Mouse (Mus musculus): Measurements from ENCODE around the gene Ahcyl2.
"Not testable (repeated sequence)": the region's sequence is repeated elsewhere in the genome, so short reads cannot be mapped to it uniquely, and the experiment has no call there.

Ahcyl2 gene

DNA sequence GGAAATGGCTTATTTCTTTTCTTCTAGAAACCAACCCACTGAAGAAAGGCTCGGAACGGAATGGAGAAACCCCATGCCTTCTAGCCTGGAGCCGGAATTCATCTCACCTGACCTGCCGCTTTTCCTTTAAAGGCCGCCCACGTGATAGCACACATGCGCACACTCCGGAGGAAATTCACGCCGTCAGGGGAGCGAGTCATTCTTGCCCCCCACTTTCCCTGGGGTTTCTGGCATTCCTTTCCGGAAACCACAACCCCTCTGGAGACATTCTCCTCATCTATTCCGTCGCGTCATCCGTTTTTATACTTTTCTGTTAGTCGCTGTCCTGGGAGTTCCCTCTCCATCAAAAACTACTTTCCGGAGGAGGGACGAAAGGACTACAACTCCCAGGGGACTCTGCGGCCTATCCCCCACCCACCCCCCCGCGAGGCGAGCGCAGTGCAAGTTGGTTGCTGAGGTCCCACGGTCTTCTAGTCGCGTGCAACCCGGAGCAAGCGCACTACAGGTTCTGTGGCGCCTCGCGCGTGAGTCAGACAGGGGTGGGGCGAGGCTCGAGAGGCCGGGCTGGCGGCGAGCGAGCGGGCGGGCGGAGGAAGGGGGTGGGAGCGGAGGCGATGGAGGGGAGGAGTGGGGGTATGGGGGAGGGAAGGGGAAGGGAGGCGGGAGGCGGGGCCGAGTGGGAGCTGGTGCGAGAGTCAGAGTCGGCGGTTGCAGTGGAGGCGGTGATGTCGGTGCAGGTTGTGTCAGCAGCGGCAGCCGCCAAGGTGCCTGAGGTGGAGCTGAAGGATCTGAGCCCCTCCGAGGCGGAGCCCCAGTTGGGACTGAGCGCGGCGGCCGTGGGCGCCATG lies at the start of gene Ahcyl2:
TSS of gene Ahcyl2 (plus strand) at position 199 of the 848 bp plus-strand sequence.
- DNase-seq = peak; percentile 98

- no peak for DNase-seq
Measured at GRCm38 (mm10) chr6:29718894-29719329, 48.9 kb upstream of the Ahcyl2 start.

DNA sequence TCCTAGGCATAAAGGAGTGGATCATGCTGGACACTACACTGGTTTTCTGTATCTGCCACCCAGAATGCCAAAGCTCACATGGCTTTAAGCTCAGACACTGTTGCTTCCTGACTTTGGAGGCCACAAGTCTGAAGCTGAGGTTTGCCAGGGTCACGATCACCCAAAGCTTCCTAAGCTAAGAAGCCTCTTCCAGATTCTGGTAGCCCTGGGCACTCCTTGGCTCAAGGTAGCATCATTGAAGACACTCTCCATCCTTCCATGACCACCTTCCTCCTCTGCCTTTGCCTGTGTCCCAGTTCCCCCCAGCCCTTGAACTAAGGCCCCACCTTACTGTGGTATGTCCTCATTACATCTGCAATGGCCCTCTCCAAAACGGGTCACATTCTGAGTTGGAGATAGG lies 45.9 kb upstream of the Ahcyl2 start:
- DNase-seq = no peak

- DNase-seq = no peak
Measured at GRCm38 (mm10) chr6:29726576-29727200, 41.1 kb upstream of the Ahcyl2 start.

GRCm38 (mm10) chr6:29728035-29728434 lies 39.8 kb upstream of the Ahcyl2 start:
- no peak for DNase-seq

DNA sequence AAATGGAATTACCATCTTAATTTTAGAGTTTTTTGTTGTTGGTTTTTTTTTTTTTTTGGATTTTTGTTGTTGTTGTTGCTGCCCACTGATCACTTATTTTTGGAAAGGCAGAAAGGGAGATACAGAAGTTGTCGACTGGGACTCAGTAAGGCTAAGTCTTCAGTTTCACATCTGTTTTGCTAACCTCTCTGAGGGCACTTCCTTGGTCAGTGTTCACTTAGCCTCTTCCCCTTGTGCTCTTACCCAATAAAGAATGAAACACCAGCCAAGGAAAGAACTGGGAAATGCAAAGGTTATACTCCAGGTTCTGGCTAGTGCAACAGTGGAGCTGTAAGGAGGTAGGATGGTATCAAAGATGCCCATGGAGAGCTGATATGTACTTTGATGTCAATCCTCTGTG lies 38.3 kb upstream of the Ahcyl2 start:
- DNase-seq = no peak

DNA sequence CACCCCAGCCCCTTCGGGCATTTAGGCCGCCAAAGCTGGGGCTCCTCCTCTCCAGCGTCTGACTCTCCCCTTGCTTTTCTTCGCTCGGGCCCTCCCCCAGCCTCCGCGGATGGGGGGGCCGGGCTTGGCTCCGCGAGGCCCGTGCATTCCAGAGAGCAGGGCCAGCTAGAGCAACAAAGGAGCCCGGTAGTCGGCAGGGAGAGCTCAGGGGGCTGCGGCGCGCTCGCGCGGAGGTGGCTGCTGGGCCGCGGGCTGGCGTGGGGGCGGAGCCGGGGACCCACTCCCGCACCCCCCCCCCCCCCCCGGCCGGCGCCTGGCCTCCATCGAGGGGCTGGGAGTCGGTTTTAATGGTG lies 32.5 kb upstream of the Ahcyl2 start, which contains the start of gene Smo:
TSS of gene Smo (plus strand) at position 168 of the 353 bp plus-strand sequence.
- DNase-seq = peak; percentile 74

DNA sequence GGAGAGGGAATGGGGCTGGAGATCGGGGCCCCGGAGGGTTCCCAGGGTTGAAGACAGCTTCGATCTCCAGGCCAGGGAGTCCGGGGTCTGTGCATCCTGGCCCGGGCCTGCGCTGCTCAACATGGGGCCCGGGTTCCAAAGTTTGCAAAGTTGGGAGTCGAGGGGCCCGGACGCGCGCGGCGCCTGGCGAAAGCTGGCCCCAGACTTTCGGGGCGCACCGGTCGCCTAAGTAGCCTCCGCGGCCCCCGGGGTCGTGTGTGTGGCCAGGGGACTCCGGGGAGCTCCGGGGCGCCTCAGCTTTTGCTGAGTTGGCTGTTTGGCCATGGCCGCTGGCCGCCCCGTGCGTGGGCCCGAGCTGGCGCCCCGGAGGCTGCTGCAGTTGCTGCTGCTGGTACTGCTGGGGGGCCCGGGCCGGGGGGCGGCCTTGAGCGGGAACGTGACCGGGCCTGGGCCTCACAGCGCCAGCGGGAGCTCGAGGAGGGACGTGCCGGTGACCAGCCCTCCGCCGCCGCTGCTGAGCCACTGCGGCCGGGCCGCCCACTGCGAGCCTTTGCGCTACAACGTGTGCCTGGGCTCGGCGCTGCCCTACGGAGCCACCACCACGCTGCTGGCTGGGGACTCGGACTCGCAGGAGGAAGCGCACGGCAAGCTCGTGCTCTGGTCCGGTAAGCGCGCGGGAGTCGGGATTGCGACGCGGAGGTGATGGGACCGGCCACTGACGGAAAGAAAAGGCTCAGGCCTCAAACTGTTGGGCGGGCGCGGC lies 31.9 kb upstream of the Ahcyl2 start:
- DNase-seq = peak; percentile 47

GRCm38 (mm10) chr6:29736610-29737458 lies 31.0 kb upstream of the Ahcyl2 start:
- no peak for DNase-seq

DNA sequence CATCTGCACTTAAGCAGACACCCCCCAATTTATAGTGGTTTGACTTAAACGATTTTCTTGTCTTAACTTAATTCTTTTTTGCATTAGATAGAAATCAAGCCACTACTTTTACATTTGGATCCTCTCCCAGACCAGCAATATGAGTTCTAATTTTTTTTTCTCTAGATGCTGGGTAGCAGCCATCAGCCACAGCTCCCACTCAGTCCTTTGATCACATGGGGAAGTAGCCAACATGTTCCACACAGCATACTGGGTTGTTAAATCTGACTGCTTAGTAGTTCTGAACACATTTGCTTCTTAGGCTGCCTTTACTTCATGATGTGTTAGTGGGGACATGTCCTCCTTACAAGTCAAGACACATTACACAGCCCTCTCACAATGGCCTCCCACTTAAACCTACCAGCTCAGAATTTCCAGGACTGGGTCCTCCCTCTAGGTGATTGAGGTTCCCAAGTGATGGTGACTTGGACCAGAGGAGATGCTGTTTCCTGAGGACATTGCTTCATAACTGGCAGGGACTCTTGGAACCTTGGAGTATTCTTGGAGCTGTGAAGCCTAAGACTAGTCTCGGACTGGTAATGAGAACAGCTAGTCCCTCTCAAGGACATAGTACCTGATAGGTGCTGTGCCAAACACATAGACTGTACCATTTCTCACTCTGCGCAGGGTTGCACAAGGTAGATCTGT lies 16.2 kb upstream of the Ahcyl2 start:
- no peak for DNase-seq

DNA sequence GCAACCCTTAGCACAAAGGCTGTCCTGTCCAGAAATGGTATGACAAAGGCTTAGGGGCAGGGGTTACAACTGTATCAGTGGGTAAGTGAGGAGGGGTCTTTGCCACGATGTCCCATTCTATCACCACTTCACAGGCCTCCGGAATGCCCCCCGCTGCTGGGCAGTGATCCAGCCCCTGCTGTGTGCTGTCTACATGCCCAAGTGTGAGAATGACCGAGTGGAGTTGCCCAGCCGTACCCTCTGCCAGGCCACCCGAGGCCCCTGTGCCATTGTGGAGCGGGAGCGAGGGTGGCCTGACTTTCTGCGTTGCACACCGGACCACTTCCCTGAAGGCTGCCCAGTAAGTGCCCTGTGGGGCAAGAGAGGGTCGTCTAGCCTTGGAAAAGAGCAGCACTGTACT lies 14.5 kb upstream of the Ahcyl2 start:
- DNase-seq = no peak

GRCm38 (mm10) chr6:29756001-29756400 lies 11.8 kb upstream of the Ahcyl2 start:
- no peak for DNase-seq

- DNase-seq = no peak
Measured at GRCm38 (mm10) chr6:29756476-29756875, 11.3 kb upstream of the Ahcyl2 start.

DNA sequence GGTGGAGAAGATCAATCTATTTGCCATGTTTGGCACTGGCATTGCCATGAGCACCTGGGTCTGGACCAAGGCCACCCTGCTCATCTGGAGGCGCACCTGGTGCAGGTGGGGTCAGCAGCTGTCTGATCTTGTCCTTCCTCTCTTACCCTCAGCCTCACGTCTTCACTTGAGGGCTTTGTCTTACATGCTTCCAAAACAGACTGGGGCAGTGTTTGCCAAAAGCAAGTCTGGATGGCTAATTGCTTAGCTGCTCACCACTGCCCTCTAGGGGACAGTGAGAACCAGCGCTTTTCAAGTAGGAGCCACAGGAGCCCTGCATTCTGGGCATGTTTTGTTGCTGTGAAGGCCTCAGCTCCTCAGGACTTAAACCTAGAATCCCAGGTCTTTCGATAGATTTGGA lies 9.4 kb upstream of the Ahcyl2 start:
- peak; percentile 82 for DNase-seq

GRCm38 (mm10) chr6:29759012-29759679 lies 8.7 kb upstream of the Ahcyl2 start:
- DNase-seq = peak; percentile 69

GRCm38 (mm10) chr6:29760397-29760796 lies 7.4 kb upstream of the Ahcyl2 start:
- DNase-seq = not testable (repeated sequence)

- peak; percentile 51 for DNase-seq
Measured at GRCm38 (mm10) chr6:29761282-29761681, 6.5 kb upstream of the Ahcyl2 start.

- DNase-seq = peak; percentile 80
Measured at GRCm38 (mm10) chr6:29762524-29762923, 5.3 kb upstream of the Ahcyl2 start.

DNA sequence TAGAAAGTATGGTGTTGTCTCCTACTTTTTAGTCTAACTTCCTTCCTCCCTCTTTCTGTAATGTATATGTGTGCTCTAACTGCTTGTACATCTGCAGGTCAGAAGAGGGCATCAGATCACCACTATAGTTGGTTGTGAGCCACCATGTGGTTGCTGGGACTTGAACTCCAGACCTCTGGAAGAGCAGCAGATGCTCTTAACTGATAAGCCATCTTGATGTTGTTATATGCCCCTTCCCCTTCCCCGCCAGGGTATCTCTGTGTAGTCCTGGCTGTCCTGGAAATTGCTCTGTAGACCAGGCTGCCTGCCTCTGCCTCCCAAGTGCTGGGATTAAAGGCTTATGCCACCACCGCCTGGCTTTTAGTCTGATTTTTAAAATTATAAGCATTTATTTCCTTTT lies 937 bp upstream of the Ahcyl2 start:
- no peak for DNase-seq

GRCm38 (mm10) chr6:29768791-29769441 lies 1.1 kb downstream of the Ahcyl2 start:
- peak; percentile 59 for DNase-seq
